Mouse (Mus musculus): ENCODE results near the gene Osbpl10. TPM values are rescaled to one million over a fixed set of nuclear protein-coding genes. Genes with fewer than 3 reads are reported as not detected.

Gene Osbpl10
- not detected for polyA plus RNA-seq (2017; shearing (Covaris generic))

DNA sequence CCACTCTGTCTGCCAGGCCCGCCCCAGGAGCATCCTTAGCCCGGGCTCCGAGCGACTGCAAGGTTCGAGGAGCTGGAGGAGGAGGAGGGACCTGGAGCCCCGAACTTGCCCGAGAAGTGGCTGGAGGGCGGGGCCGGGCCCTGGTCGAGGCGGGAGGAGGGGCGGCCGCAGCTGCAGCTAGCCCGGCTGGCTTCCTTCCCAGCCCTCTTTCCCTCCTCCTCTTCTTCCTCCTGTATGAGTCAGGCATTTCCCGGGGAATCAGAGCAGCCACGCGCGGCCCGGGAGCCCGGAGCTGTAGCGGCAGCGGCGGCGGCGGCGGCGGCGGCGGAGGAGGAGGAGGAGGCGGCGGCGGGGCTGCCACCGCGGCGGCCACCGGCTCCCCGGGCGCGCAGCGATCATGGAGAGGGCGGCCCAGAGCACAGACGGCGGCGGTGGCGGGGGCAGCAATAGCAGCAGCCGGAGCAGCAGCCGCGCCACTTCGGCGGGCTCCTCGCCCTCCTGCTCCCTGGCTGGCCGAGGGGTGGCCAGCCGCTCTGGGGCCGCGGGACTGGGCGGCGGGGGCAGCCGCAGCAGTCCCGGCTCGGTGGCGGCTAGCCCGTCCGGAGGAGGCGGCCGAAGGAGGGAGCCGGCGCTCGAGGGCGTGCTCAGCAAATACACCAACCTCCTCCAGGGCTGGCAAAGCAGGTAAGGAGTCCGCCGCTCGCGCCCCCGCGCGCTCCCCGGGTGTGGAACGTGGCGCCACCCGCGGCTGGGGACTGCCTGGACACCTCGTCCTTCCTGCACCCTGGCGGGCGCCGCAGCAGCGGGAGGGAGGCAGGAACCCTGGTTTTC lies at the start of gene Osbpl10:
Gene Osbpl10, plus strand, starts transcription at position 289 of the 831 bp plus-strand sequence.

DNA sequence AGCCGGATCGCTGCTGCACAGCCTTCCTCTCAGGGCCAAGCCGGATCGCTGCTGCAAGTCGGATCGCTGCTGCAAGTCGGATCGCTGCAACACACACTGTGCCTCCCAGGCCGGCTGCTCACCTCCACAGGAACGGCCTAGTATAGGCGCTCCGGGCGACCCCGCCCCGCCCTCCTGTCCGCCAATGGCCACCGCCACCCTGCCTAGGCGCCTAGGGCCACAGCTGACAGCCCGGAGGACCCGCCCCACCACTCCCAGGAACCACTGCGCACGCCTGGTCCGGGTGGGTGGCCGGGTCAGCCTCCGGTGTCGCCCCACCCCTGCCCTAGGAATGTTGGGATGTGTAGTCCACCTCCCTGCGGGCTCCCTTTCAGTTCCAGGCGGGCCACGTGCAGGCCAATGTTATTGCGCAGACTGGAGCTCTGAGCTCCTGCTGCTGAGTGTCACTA lies 44.6 kb upstream of the Osbpl10 start, which contains the start of gene Gpd1l:
Gene Gpd1l, minus strand, starts transcription at position 265 of the 449 bp plus-strand sequence.

DNA sequence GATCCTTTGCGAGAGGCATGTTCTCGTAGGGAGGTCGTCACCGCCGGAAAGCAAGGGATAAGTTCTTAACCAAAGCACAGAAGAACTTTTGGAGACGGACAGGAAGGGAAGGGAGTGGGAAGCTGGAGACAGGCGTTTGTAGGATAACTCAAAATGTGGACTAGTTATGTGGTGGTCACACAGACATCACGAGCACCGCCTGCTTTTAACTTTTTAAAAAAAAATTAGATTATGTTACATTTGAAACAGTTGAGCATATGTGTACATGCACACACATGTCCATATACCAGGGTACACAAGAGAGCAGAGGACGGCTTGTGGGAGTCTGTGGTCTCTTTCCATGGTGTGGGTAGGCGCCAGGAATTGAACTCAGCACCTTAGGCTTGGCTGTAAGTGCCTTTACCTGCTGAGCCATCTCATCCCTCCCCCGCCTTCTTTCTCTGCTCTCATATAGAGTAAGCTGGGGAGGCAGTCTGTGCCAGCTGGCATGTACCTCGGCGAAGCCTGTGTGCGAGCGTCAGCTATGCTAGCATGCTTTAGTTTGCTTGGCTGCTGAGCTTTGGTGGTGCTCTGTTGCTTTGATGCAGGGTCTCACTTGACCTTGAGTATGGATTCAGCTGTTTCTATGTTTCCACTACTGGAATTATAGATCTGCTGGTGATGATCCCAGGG lies 4.5 kb downstream of the Osbpl10 start, which contains the start of gene Rps27rt:
Gene Rps27rt, minus strand, starts transcription at position 51 of the 672 bp plus-strand sequence.

Other genes starting within 250 kb of the Osbpl10 start
- gene Cmtm6, start 247.5 kb upstream of the Osbpl10 start, polyA plus RNA-seq (2017; shearing (Covaris generic)) = 306 TPM
- 74.7 TPM for gene Cmtm7, start 196.7 kb upstream of the Osbpl10 start, polyA plus RNA-seq (2017; shearing (Covaris generic))
- not detected for gene Cmtm8, start 134.4 kb upstream of the Osbpl10 start, polyA plus RNA-seq (2017; shearing (Covaris generic))
- gene Gpd1l, start 44.6 kb upstream of the Osbpl10 start, polyA plus RNA-seq (2017; shearing (Covaris generic)) = 37.4 TPM
- gene Rps27rt, start 4.2 kb downstream of the Osbpl10 start, polyA plus RNA-seq (2017; shearing (Covaris generic)) = 3,498 TPM

Data from naive thymus-derived CD4-positive, alpha-beta T cell, adult 5 months (primary cell).